Mouse (Mus musculus): Measurements from ENCODE around the gene Pbx4. TPM values are rescaled to one million over a fixed set of nuclear protein-coding genes. Genes with fewer than 3 reads are reported as not detected.
A peak's percentile ranks its signal among the peaks of the same experiment; 100 is the strongest.

Pbx4 gene
- polyA plus RNA-seq, 1 experiment from 2014 or later, result 42.9 TPM

GRCm38 (mm10) chr8:69895772-69896451 is 63.6 kb downstream of the Pbx4 start:
- H3K9me3 ChIP-seq (replicated peaks), result no peaks in the 10 kb centered on the region
- peaks cover 94% of the 10 kb centered on the region for H3K4me1 ChIP-seq
- peaks cover 23% of the 10 kb centered on the region for H3K27me3 ChIP-seq (ENCODE audit: low read depth, poor library complexity, severe bottlenecking)
- H3K27ac ChIP-seq (replicated peaks), result no peak overlapping the region
- no peak for DNase-seq (ENCODE audit: low spot score)
- H3K36me3 ChIP-seq, result peaks cover 75% of the 10 kb centered on the region
- no peak overlapping the region for H3K4me3 ChIP-seq
- 79% methylated on average over 4 of the region's 4 CpGs for WGBS

- Histone ChIP-seq H3K27me3 (ENCODE audit: low read depth, poor library complexity, severe bottlenecking) (0 out of 2 replicates have a peak, but pooled peaks cover 5% of the 10 kb centered on the region), H3K36me3 (peaks cover 64% of the 10 kb centered on the region), H3K27ac (replicated peaks) (no peak overlapping the region), H3K4me1 (peaks cover 89% of the 10 kb centered on the region), H3K4me3 (no peak overlapping the region), H3K9me3 (replicated peaks) (no peaks in the 10 kb centered on the region)
- no peak for DNase-seq (ENCODE audit: low spot score)
- WGBS, result 89% methylated on average over 6 of the region's 6 CpGs
These were observed 65.6 kb downstream of the Pbx4 start for GRCm38 (mm10) chr8:69897857-69898256.

DNA sequence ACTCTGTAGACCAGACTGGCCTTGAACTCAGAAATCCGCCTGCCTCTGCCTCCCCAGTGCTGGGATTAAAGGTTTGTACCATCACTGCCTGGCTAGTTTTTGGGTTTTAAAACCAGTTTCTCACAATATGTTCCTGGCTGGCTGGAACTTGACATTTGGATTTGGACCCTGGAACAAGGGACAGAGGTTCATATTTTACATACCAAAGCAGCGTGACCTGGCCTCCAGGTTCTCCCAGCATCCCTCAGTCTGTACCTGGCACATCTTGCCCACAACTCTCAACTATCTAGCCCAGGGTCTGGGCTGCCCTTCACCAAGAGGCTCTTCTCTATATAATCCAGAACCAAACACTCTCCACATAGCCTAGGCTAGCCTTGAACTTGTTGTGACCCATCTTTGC is 67.6 kb downstream of the Pbx4 start:
- peaks cover 45% of the 10 kb centered on the region for H3K36me3 ChIP-seq
- no peaks in the 10 kb centered on the region for H3K27me3 ChIP-seq (ENCODE audit: low read depth, poor library complexity, severe bottlenecking)
- peaks cover 85% of the 10 kb centered on the region for H3K4me1 ChIP-seq
- no peak for DNase-seq (ENCODE audit: low spot score)
- 96% methylated on average over 2 of the region's 2 CpGs for WGBS
- H3K4me3 ChIP-seq, result no peak overlapping the region
- H3K9me3 ChIP-seq (replicated peaks), result no peaks in the 10 kb centered on the region
- H3K27ac ChIP-seq (replicated peaks), result no peak overlapping the region

DNA sequence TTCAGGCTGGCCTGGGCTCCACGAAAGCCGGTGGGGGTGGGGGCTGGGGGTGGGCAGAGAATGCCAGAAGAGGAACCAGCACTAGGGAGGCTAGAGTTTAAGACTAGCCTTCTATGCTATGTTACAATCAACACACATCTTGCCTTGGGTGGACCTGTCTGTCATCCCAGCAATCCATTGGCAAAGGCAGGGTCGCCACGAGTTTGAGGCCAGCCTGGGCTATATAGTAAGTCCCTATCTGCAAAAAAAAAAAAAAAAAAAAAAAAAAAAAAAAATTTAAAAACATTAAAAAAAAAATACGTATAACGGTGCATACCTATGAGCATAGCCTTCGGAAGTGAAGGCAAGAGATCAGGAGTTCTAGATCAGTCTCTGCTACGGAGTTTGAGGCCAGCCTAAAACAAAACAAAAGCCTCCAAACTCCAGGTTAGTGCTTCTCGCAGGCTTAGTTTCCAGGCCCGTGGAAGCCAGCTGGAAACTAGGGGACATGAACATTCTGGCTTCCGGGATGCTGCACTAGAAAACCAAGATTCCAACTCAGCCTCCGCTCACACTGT is 68.7 kb downstream of the Pbx4 start:
- H3K27me3 ChIP-seq (ENCODE audit: low read depth, poor library complexity, severe bottlenecking), result no peaks in the 10 kb centered on the region
- H3K27ac ChIP-seq (replicated peaks), result peak overlapping the region; percentile 96
- peak overlapping the region; percentile 78 for H3K4me3 ChIP-seq
- peaks cover 36% of the 10 kb centered on the region for H3K36me3 ChIP-seq
- WGBS, result 22% methylated on average over 12 of the region's 12 CpGs
- DNase-seq (ENCODE audit: low spot score), result no peak
- no peaks in the 10 kb centered on the region for H3K9me3 ChIP-seq (replicated peaks)
- peaks cover 75% of the 10 kb centered on the region for H3K4me1 ChIP-seq

DNA sequence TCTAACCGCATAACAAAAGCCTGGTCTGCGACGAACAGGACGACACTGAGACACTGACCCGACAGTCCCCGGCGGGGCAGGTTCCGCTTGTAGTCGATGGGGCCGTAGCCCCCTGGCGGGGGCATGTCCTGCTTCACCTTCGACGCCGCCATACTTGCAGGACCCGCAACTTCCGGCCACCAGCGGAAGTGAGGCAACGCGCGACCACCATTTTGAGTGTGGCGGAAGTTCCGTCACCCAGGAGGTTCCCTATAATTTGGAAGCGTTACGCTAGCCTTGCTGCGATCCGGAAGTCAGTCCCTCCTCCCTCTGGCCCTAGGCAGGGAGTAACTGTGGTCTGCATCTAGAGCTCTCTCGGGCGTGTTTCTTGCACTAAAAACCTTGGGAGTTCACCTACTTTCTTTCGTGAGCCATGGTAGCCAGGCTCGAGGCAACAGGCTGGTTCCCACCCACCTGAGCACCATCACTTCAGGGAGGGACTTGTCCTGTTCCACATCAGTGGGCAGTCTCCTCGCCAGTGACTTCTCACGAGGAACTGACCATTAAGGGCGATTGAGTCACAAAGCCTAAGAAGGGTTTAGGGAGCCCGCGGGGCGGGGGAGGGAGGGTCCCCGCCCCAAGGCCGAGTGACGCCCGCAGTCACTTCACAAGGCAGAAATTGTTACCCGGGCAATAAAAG is 69.3 kb downstream of the Pbx4 start:
- Histone ChIP-seq H3K27ac (replicated peaks) (peak overlapping the region; percentile 96), H3K4me3 (peak overlapping the region; percentile 78), H3K36me3 (peaks cover 32% of the 10 kb centered on the region), H3K9me3 (replicated peaks) (no peaks in the 10 kb centered on the region), H3K27me3 (ENCODE audit: low read depth, poor library complexity, severe bottlenecking) (no peaks in the 10 kb centered on the region), H3K4me1 (peaks cover 68% of the 10 kb centered on the region)
- 2% methylated on average over 41 of the region's 41 CpGs for WGBS
- DNase-seq (ENCODE audit: low spot score), result peak; percentile 99

GRCm38 (mm10) chr8:69902163-69903062 is 70.1 kb downstream of the Pbx4 start, which contains the start of the genes Tssk6, Ndufa13 and Yjefn3:
Gene Tssk6, plus strand, starts transcription at chr8:69902184.
Gene Ndufa13, minus strand, starts transcription at chr8:69902558.
Gene Yjefn3, minus strand, starts transcription at chr8:69902712.
- Histone ChIP-seq H3K4me3 (peak within 1 kb of the TSS; percentile 78), H3K27ac (replicated peaks) (peak within 1 kb of the TSS; percentile 96), H3K36me3 (peaks cover 31% of the 10 kb centered on the region), H3K27me3 (ENCODE audit: low read depth, poor library complexity, severe bottlenecking) (no peaks in the 10 kb centered on the region), H3K4me1 (peaks cover 62% of the 10 kb centered on the region), H3K9me3 (replicated peaks) (no peaks in the 10 kb centered on the region)
- DNase-seq (ENCODE audit: low spot score), result peak; percentile 55
- WGBS, result 7% methylated on average over 89 of the region's 89 CpGs

- DNase-seq (ENCODE audit: low spot score), result peak; percentile 100
- under 1% methylated on average over 45 of the region's 45 CpGs for WGBS
- H3K4me1 ChIP-seq, result peaks cover 56% of the 10 kb centered on the region
- H3K36me3 ChIP-seq, result peaks cover 31% of the 10 kb centered on the region
- H3K27me3 ChIP-seq (ENCODE audit: low read depth, poor library complexity, severe bottlenecking), result no peaks in the 10 kb centered on the region
- H3K9me3 ChIP-seq (replicated peaks), result no peaks in the 10 kb centered on the region
- peak overlapping the region; percentile 96 for H3K27ac ChIP-seq (replicated peaks)
- H3K4me3 ChIP-seq, result peak overlapping the region; percentile 78
These were observed 70.8 kb downstream of the Pbx4 start for GRCm38 (mm10) chr8:69903063-69903542.

- Histone ChIP-seq H3K36me3 (peaks cover 31% of the 10 kb centered on the region), H3K4me1 (peaks cover 48% of the 10 kb centered on the region), H3K9me3 (replicated peaks) (no peaks in the 10 kb centered on the region), H3K27ac (replicated peaks) (no peak overlapping the region; the same call in 1 of the 2 replicates), H3K4me3 (peak overlapping the region; percentile 78), H3K27me3 (ENCODE audit: low read depth, poor library complexity, severe bottlenecking) (no peaks in the 10 kb centered on the region)
- no peak for DNase-seq (ENCODE audit: low spot score)
- 79% methylated on average over 8 of the region's 8 CpGs for WGBS
These were observed 71.8 kb downstream of the Pbx4 start for GRCm38 (mm10) chr8:69904096-69904495.

DNA sequence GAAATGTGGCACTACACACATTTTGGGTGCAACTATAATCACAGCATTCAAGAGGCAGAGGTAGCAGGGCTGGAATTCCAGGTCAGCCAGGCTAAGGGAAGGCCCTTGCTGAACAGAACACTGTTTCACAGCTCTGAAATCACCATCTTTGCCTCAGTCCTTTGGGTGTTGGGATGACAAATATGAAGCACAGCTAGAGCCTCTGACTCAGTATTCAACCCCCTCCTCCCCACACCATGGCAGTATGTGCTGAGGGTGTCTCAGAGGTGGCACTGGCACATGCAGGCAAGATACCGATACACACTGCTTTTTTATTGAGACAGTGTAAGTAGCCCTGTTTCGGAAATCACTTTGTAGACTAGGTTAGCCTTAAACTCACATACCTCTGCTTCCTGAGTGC is 74.0 kb downstream of the Pbx4 start:
- no peaks in the 10 kb centered on the region for H3K9me3 ChIP-seq (replicated peaks)

DNA sequence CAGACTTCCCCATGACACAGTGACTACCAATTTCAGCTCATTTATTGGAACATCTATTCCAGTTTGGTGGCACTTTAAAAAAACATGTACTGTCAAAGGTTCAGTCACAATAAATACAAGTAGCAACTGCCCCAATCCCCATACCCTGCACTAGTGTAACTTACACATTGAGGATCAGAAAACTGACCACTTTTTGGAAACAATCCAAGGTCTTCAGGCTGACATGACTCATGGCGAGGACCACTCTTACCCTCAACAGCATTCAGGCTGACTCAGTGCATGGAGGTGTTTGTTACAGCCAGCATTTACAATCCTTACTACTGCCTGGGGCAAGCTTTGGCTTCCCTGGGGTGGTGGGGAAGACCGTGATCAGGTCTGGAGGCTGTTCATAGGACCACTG is 74.8 kb downstream of the Pbx4 start:
- H3K36me3 ChIP-seq, result peaks cover 55% of the 10 kb centered on the region

More for the DNA sequence above, 74.0 kb downstream of the Pbx4 start:
- peaks cover 30% of the 10 kb centered on the region for H3K4me1 ChIP-seq
- DNase-seq (ENCODE audit: low spot score), result no peak
- no peak overlapping the region for H3K4me3 ChIP-seq
- 91% methylated on average over 2 of the region's 2 CpGs for WGBS
- peaks cover 47% of the 10 kb centered on the region for H3K36me3 ChIP-seq
- no peak overlapping the region for H3K27ac ChIP-seq (replicated peaks)
- H3K27me3 ChIP-seq (ENCODE audit: low read depth, poor library complexity, severe bottlenecking), result no peaks in the 10 kb centered on the region

GRCm38 (mm10) chr8:69911917-69912316 is 79.6 kb downstream of the Pbx4 start:
- H3K27ac ChIP-seq (replicated peaks), result no peak overlapping the region
- 92% methylated on average over 13 of the region's 13 CpGs for WGBS
- DNase-seq (ENCODE audit: low spot score), result no peak
- H3K27me3 ChIP-seq (ENCODE audit: low read depth, poor library complexity, severe bottlenecking), result no peaks in the 10 kb centered on the region
- H3K4me1 ChIP-seq, result peaks cover 9% of the 10 kb centered on the region; the same call in 1 of the 2 replicates
- H3K36me3 ChIP-seq, result peaks cover 99% of the 10 kb centered on the region
- no peak overlapping the region for H3K4me3 ChIP-seq
- H3K9me3 ChIP-seq (replicated peaks), result no peaks in the 10 kb centered on the region

More for the DNA sequence above, 74.8 kb downstream of the Pbx4 start:
- Histone ChIP-seq H3K9me3 (replicated peaks) (no peaks in the 10 kb centered on the region), H3K27ac (replicated peaks) (no peak overlapping the region), H3K4me3 (no peak overlapping the region), H3K27me3 (ENCODE audit: low read depth, poor library complexity, severe bottlenecking) (no peaks in the 10 kb centered on the region), H3K4me1 (peaks cover 24% of the 10 kb centered on the region)
- 91% methylated on average over 2 of the region's 2 CpGs for WGBS
- no peak for DNase-seq (ENCODE audit: low spot score)

- Histone ChIP-seq H3K27me3 (ENCODE audit: low read depth, poor library complexity, severe bottlenecking) (no peaks in the 10 kb centered on the region), H3K4me3 (no peak overlapping the region), H3K36me3 (peaks cover 100% of the 10 kb centered on the region), H3K9me3 (replicated peaks) (no peaks in the 10 kb centered on the region), H3K4me1 (peaks cover 9% of the 10 kb centered on the region; the same call in 1 of the 2 replicates), H3K27ac (replicated peaks) (no peak overlapping the region)
- WGBS, result 93% methylated on average over 12 of the region's 12 CpGs
- DNase-seq (ENCODE audit: low spot score), result no peak
These were observed 80.3 kb downstream of the Pbx4 start for GRCm38 (mm10) chr8:69912478-69913074.

Data from midbrain, embryonic 10.5 days (tissue).